10 mouse cellular contexts compared by ENCODE assay signal in genomic region chr14:122190941-122191510, GRCm38 (mm10). TPM values are rescaled to one million over a fixed set of nuclear protein-coding genes. Genes with fewer than 3 reads are reported as not detected.
DNase-seq lines count a peak whose midpoint lies in the region; ATAC-seq and TF ChIP-seq lines count a peak whose summit lies in the region.
"Had no signal": no experiment of that assay in that cellular context is flagged by ENCODE, and none has a peak within 500 bp of the region (broad histone marks: within the 10 kb centered on the region; RNA-seq: fewer than 3 reads in every experiment).

No protein-coding gene starts in this region.

- H3K4me1 ChIP-seq in intestine, postnatal 0 days (replicated peaks; ENCODE audit: control insufficient read depth, insufficient read depth, low read length) = no peaks in the 10 kb centered on the region
- no peaks in the 10 kb centered on the region for H3K4me1 ChIP-seq in limb, embryonic 11.5 days (ENCODE audit: control insufficient read depth, insufficient read depth, low read length)
- H3K4me1 ChIP-seq in midbrain, embryonic 16.5 days (ENCODE audit: control insufficient read depth, insufficient read depth, low read length) = no peaks in the 10 kb centered on the region
- H3K4me1 ChIP-seq: embryonic facial prominence, embryonic 13.5 days had no signal

- H3K27ac ChIP-seq in intestine, postnatal 0 days (ENCODE audit: low read depth, low read length) = no peak overlapping the region
- no peak overlapping the region for H3K27ac ChIP-seq in limb, embryonic 11.5 days (replicated peaks; ENCODE audit: low read depth, low read length)
- no peak overlapping the region for H3K27ac ChIP-seq in midbrain, embryonic 16.5 days (ENCODE audit: low read length)
- H3K27ac ChIP-seq: embryonic facial prominence, embryonic 13.5 days had no signal

- no peak overlapping the region for H3K4me2 ChIP-seq in intestine, postnatal 0 days (replicated peaks; ENCODE audit: low read depth)
- no peak overlapping the region for H3K4me2 ChIP-seq in limb, embryonic 11.5 days (ENCODE audit: low read depth, severe bottlenecking)
- no peak overlapping the region for H3K4me2 ChIP-seq in midbrain, embryonic 16.5 days (ENCODE audit: low read length)
- H3K4me2 ChIP-seq: embryonic facial prominence, embryonic 13.5 days had no signal

- peak; percentile 61 for DNase-seq in urinary bladder, postnatal 14 days (ENCODE audit: low spot score)
- DNase-seq in urinary bladder, postnatal 4 days (ENCODE audit: low spot score in 2 of 2) = no peak
- DNase-seq in cerebellum, adult 9-10 months = peak; percentile 83
- peak; percentile 82 for DNase-seq in forelimb bud, embryonic 11.5 days (ENCODE audit: low read depth, low spot score)
- DNase-seq in limb, embryonic 11.5 days (ENCODE audit: low spot score) = peak; percentile 90
- DNase-seq in spleen, postnatal 36 days (ENCODE audit: low spot score in 2 of 2) = peak; percentile 47 to 49

- ATAC-seq in intestine, postnatal 0 days = no peak
- 0 out of 2 replicates have a peak, but pooled peaks have one; percentile 37 for ATAC-seq in limb, embryonic 11.5 days (ENCODE audit: insufficient number of reproducible peaks, low FRiP score, low TSS enrichment, low read depth)
- ATAC-seq in midbrain, embryonic 16.5 days = peak; percentile 73

- WGBS in intestine, postnatal 0 days = 23% methylated on average over 7 of the region's 7 CpGs
- 18% methylated on average over 7 of the region's 7 CpGs for WGBS in limb, embryonic 11.5 days
- WGBS in midbrain, embryonic 16.5 days = 16% methylated on average over 7 of the region's 7 CpGs

- no peak overlapping the region for H3K4me3 ChIP-seq in intestine, postnatal 0 days (ENCODE audit: low read depth, low read length)
- H3K4me3 ChIP-seq in limb, embryonic 11.5 days (ENCODE audit: low read depth, low read length) = no peak overlapping the region
- H3K4me3 ChIP-seq in midbrain, embryonic 16.5 days (ENCODE audit: low read depth, low read length) = no peak overlapping the region
- H3K4me3 ChIP-seq: embryonic facial prominence, embryonic 13.5 days; myocyte had no signal

- H3K27me3 ChIP-seq in intestine, postnatal 0 days (replicated peaks; ENCODE audit: control insufficient read depth, insufficient read depth, low read length) = no peaks in the 10 kb centered on the region
- no peaks in the 10 kb centered on the region for H3K27me3 ChIP-seq in limb, embryonic 11.5 days (ENCODE audit: control insufficient read depth, insufficient read depth, low read length)
- no peaks in the 10 kb centered on the region for H3K27me3 ChIP-seq in midbrain, embryonic 16.5 days (ENCODE audit: control insufficient read depth, insufficient read depth, low read depth, low read length)
- H3K27me3 ChIP-seq: embryonic facial prominence, embryonic 13.5 days had no signal

- TF ChIP-seq CTCF in intestine, postnatal 0 days (IDR thresholded peaks at IDR 0.05; ENCODE audit: low read depth) = peak; percentile 89

- no peak overlapping the region for H3K9ac ChIP-seq in intestine, postnatal 0 days (ENCODE audit: low read depth, low read length)
- H3K9ac ChIP-seq in limb, embryonic 11.5 days (ENCODE audit: low read length) = no peak overlapping the region
- no peak overlapping the region for H3K9ac ChIP-seq in midbrain, embryonic 16.5 days (ENCODE audit: low read depth, low read length)
- H3K9ac ChIP-seq: embryonic facial prominence, embryonic 13.5 days had no signal

- no peaks in the 10 kb centered on the region for H3K9me3 ChIP-seq in intestine, postnatal 0 days (ENCODE audit: control insufficient read depth)
- no peaks in the 10 kb centered on the region for H3K9me3 ChIP-seq in limb, embryonic 11.5 days (ENCODE audit: control insufficient read depth, low read length)
- no peaks in the 10 kb centered on the region for H3K9me3 ChIP-seq in midbrain, embryonic 16.5 days (replicated peaks; ENCODE audit: control insufficient read depth, low read length, poor library complexity, severe bottlenecking)
- H3K9me3 ChIP-seq: embryonic facial prominence, embryonic 13.5 days had no signal

- H3K36me3 ChIP-seq in intestine, postnatal 0 days (ENCODE audit: control insufficient read depth, insufficient read depth) = no peaks in the 10 kb centered on the region
- no peaks in the 10 kb centered on the region for H3K36me3 ChIP-seq in limb, embryonic 11.5 days (ENCODE audit: control insufficient read depth, insufficient read depth, low read length)
- no peaks in the 10 kb centered on the region for H3K36me3 ChIP-seq in midbrain, embryonic 16.5 days (ENCODE audit: control insufficient read depth, insufficient read depth, low read length)
- H3K36me3 ChIP-seq: embryonic facial prominence, embryonic 13.5 days had no signal

RNA-seq across cellular contexts. Expression of gene Clybl, which starts 9.5 kb away (rescaled TPM):
- 22.2 and 23.0 TPM in 2 replicates for polyA plus RNA-seq in intestine, postnatal 0 days (2015; fragmentation: Nextera tagmentation; extraction: Ambion mirVana)
- polyA plus RNA-seq in limb, embryonic 11.5 days (2014; fragmentation: Nextera tagmentation; extraction: Ambion mirVana) = 27.9 and 28.1 TPM in 2 replicates
- 17.2 and 29.7 TPM in 2 replicates for polyA plus RNA-seq in midbrain, embryonic 16.5 days (2015; fragmentation: Nextera tagmentation; extraction: Ambion mirVana)

Comparison
In these comparisons a context has a peak if more than half of its experiments do, and no peak if none do; other contexts are left out.
1. DNase-seq: peak in urinary bladder, postnatal 14 days (single experiment), cerebellum, adult 9-10 months (single experiment), forelimb bud, embryonic 11.5 days (single experiment), limb, embryonic 11.5 days (single experiment) and spleen, postnatal 36 days (2 of 2); none in urinary bladder, postnatal 4 days (0 of 2).